Mouse (Mus musculus): ENCODE measurements around the gene Mtmr1. TPM values are rescaled to one million over a fixed set of nuclear protein-coding genes. Genes with fewer than 3 reads are reported as not detected.

The Mtmr1 gene
- polyA plus RNA-seq, 1 experiment from 2014 or later: 15.4 TPM

- no peak for ATAC-seq
- no peak overlapping the region for H3K27ac ChIP-seq (ENCODE audit: low read length)
- H3K27me3 ChIP-seq (ENCODE audit: control insufficient read depth, insufficient read depth, low read depth, low read length): no peaks in the 10 kb centered on the region
- no peaks in the 10 kb centered on the region for H3K9me3 ChIP-seq (replicated peaks; ENCODE audit: control insufficient read depth, low read length, poor library complexity, severe bottlenecking)
- H3K4me1 ChIP-seq (ENCODE audit: control insufficient read depth, insufficient read depth, low read length): no peaks in the 10 kb centered on the region
- WGBS: 83% methylated on average over 2 of the region's 2 CpGs
- no peak overlapping the region for H3K4me3 ChIP-seq (ENCODE audit: low read depth, low read length)
- no peak overlapping the region for H3K4me2 ChIP-seq (ENCODE audit: low read length)
- no peak overlapping the region for H3K9ac ChIP-seq (ENCODE audit: low read depth, low read length)
- H3K36me3 ChIP-seq (ENCODE audit: control insufficient read depth, insufficient read depth, low read length): no peaks in the 10 kb centered on the region
Observed at GRCm38 (mm10) chrX:71378435-71378834, 13.9 kb downstream of the Mtmr1 start.

- Histone ChIP-seq H3K4me1 (ENCODE audit: control insufficient read depth, insufficient read depth, low read length) (no peaks in the 10 kb centered on the region), H3K4me2 (ENCODE audit: low read length) (no peak overlapping the region), H3K36me3 (ENCODE audit: control insufficient read depth, insufficient read depth, low read length) (no peaks in the 10 kb centered on the region), H3K27me3 (ENCODE audit: control insufficient read depth, insufficient read depth, low read depth, low read length) (no peaks in the 10 kb centered on the region), H3K9ac (ENCODE audit: low read depth, low read length) (no peak overlapping the region), H3K9me3 (replicated peaks; ENCODE audit: control insufficient read depth, low read length, poor library complexity, severe bottlenecking) (no peaks in the 10 kb centered on the region), H3K4me3 (ENCODE audit: low read depth, low read length) (no peak overlapping the region), H3K27ac (ENCODE audit: low read length) (no peak overlapping the region)
- ATAC-seq: no peak
- WGBS: 38% methylated on average over 5 of the region's 5 CpGs
Observed at GRCm38 (mm10) chrX:71381571-71381970, 17.0 kb downstream of the Mtmr1 start.

GRCm38 (mm10) chrX:71396326-71396725, 31.8 kb downstream of the Mtmr1 start:
- Histone ChIP-seq H3K4me1 (ENCODE audit: control insufficient read depth, insufficient read depth, low read length) (no peaks in the 10 kb centered on the region), H3K9ac (ENCODE audit: low read depth, low read length) (no peak overlapping the region), H3K36me3 (ENCODE audit: control insufficient read depth, insufficient read depth, low read length) (no peaks in the 10 kb centered on the region), H3K4me3 (ENCODE audit: low read depth, low read length) (no peak overlapping the region), H3K9me3 (replicated peaks; ENCODE audit: control insufficient read depth, low read length, poor library complexity, severe bottlenecking) (no peaks in the 10 kb centered on the region), H3K4me2 (ENCODE audit: low read length) (no peak overlapping the region), H3K27me3 (ENCODE audit: control insufficient read depth, insufficient read depth, low read depth, low read length) (no peaks in the 10 kb centered on the region), H3K27ac (ENCODE audit: low read length) (no peak overlapping the region)
- no peak for ATAC-seq
- 74% methylated on average over 4 of the region's 4 CpGs for WGBS

GRCm38 (mm10) chrX:71406290-71406689, 41.7 kb downstream of the Mtmr1 start:
- Histone ChIP-seq H3K9ac (ENCODE audit: low read depth, low read length) (no peak overlapping the region), H3K4me2 (ENCODE audit: low read length) (no peak overlapping the region), H3K36me3 (ENCODE audit: control insufficient read depth, insufficient read depth, low read length) (0 out of 2 replicates have a peak, but pooled peaks cover 2% of the 10 kb centered on the region), H3K27ac (ENCODE audit: low read length) (no peak overlapping the region), H3K4me1 (ENCODE audit: control insufficient read depth, insufficient read depth, low read length) (no peaks in the 10 kb centered on the region), H3K9me3 (replicated peaks; ENCODE audit: control insufficient read depth, low read length, poor library complexity, severe bottlenecking) (no peaks in the 10 kb centered on the region), H3K27me3 (ENCODE audit: control insufficient read depth, insufficient read depth, low read depth, low read length) (no peaks in the 10 kb centered on the region), H3K4me3 (ENCODE audit: low read depth, low read length) (no peak overlapping the region)
- ATAC-seq: no peak

GRCm38 (mm10) chrX:71408386-71408785, 43.8 kb downstream of the Mtmr1 start:
- WGBS: 85% methylated on average over 1 of the region's 1 CpGs
- no peak overlapping the region for H3K4me3 ChIP-seq (ENCODE audit: low read depth, low read length)
- H3K9me3 ChIP-seq (replicated peaks; ENCODE audit: control insufficient read depth, low read length, poor library complexity, severe bottlenecking): no peaks in the 10 kb centered on the region

GRCm38 (mm10) chrX:71412776-71413175, 48.2 kb downstream of the Mtmr1 start:
- H3K4me3 ChIP-seq (ENCODE audit: low read depth, low read length): no peak overlapping the region
- no peak for ATAC-seq
- no peaks in the 10 kb centered on the region for H3K4me1 ChIP-seq (ENCODE audit: control insufficient read depth, insufficient read depth, low read length)
- no peaks in the 10 kb centered on the region for H3K27me3 ChIP-seq (ENCODE audit: control insufficient read depth, insufficient read depth, low read depth, low read length)
- H3K36me3 ChIP-seq (ENCODE audit: control insufficient read depth, insufficient read depth, low read length): peaks cover 4% of the 10 kb centered on the region; the same call in 1 of the 2 replicates
- 59% methylated on average over 3 of the region's 3 CpGs for WGBS
- H3K27ac ChIP-seq (ENCODE audit: low read length): no peak overlapping the region
- H3K9me3 ChIP-seq (replicated peaks; ENCODE audit: control insufficient read depth, low read length, poor library complexity, severe bottlenecking): no peaks in the 10 kb centered on the region
- no peak overlapping the region for H3K4me2 ChIP-seq (ENCODE audit: low read length)
- no peak overlapping the region for H3K9ac ChIP-seq (ENCODE audit: low read depth, low read length)

More at GRCm38 (mm10) chrX:71408386-71408785, 43.8 kb downstream of the Mtmr1 start:
- ATAC-seq: no peak
- Histone ChIP-seq H3K4me2 (ENCODE audit: low read length) (no peak overlapping the region), H3K9ac (ENCODE audit: low read depth, low read length) (no peak overlapping the region), H3K36me3 (ENCODE audit: control insufficient read depth, insufficient read depth, low read length) (no peaks in the 10 kb centered on the region), H3K4me1 (ENCODE audit: control insufficient read depth, insufficient read depth, low read length) (no peaks in the 10 kb centered on the region), H3K27ac (ENCODE audit: low read length) (no peak overlapping the region), H3K27me3 (ENCODE audit: control insufficient read depth, insufficient read depth, low read depth, low read length) (no peaks in the 10 kb centered on the region)

- peaks cover 4% of the 10 kb centered on the region; the same call in 1 of the 2 replicates for H3K36me3 ChIP-seq (ENCODE audit: control insufficient read depth, insufficient read depth, low read length)
- H3K4me1 ChIP-seq (ENCODE audit: control insufficient read depth, insufficient read depth, low read length): no peaks in the 10 kb centered on the region
- no peak for ATAC-seq
Observed at GRCm38 (mm10) chrX:71413616-71414015, 49.1 kb downstream of the Mtmr1 start.

GRCm38 (mm10) chrX:71424852-71425251, 60.3 kb downstream of the Mtmr1 start:
- WGBS: 78% methylated on average over 1 of the region's 1 CpGs
- Histone ChIP-seq H3K36me3 (ENCODE audit: control insufficient read depth, insufficient read depth, low read length) (no peaks in the 10 kb centered on the region), H3K9me3 (replicated peaks; ENCODE audit: control insufficient read depth, low read length, poor library complexity, severe bottlenecking) (no peaks in the 10 kb centered on the region), H3K9ac (ENCODE audit: low read depth, low read length) (no peak overlapping the region), H3K4me2 (ENCODE audit: low read length) (no peak overlapping the region), H3K27ac (ENCODE audit: low read length) (no peak overlapping the region), H3K27me3 (ENCODE audit: control insufficient read depth, insufficient read depth, low read depth, low read length) (no peaks in the 10 kb centered on the region), H3K4me1 (ENCODE audit: control insufficient read depth, insufficient read depth, low read length) (no peaks in the 10 kb centered on the region), H3K4me3 (ENCODE audit: low read depth, low read length) (no peak overlapping the region)
- no peak for ATAC-seq

More at GRCm38 (mm10) chrX:71413616-71414015, 49.1 kb downstream of the Mtmr1 start:
- Histone ChIP-seq H3K27ac (ENCODE audit: low read length) (no peak overlapping the region), H3K27me3 (ENCODE audit: control insufficient read depth, insufficient read depth, low read depth, low read length) (no peaks in the 10 kb centered on the region), H3K9me3 (replicated peaks; ENCODE audit: control insufficient read depth, low read length, poor library complexity, severe bottlenecking) (no peaks in the 10 kb centered on the region), H3K4me2 (ENCODE audit: low read length) (no peak overlapping the region), H3K4me3 (ENCODE audit: low read depth, low read length) (no peak overlapping the region), H3K9ac (ENCODE audit: low read depth, low read length) (no peak overlapping the region)
- WGBS: 81% methylated on average over 4 of the region's 4 CpGs

- no peak overlapping the region for H3K9ac ChIP-seq (ENCODE audit: low read depth, low read length)
- H3K27me3 ChIP-seq (ENCODE audit: control insufficient read depth, insufficient read depth, low read depth, low read length): no peaks in the 10 kb centered on the region
- no peaks in the 10 kb centered on the region for H3K36me3 ChIP-seq (ENCODE audit: control insufficient read depth, insufficient read depth, low read length)
- H3K4me1 ChIP-seq (ENCODE audit: control insufficient read depth, insufficient read depth, low read length): no peaks in the 10 kb centered on the region
- H3K27ac ChIP-seq (ENCODE audit: low read length): no peak overlapping the region
- H3K9me3 ChIP-seq (replicated peaks; ENCODE audit: control insufficient read depth, low read length, poor library complexity, severe bottlenecking): no peaks in the 10 kb centered on the region
- peak; percentile 88 for ATAC-seq
- WGBS: 47% methylated on average over 9 of the region's 9 CpGs
- no peak overlapping the region for H3K4me2 ChIP-seq (ENCODE audit: low read length)
- H3K4me3 ChIP-seq (ENCODE audit: low read depth, low read length): no peak overlapping the region
Observed at GRCm38 (mm10) chrX:71425746-71426519, 61.4 kb downstream of the Mtmr1 start.

Measured in midbrain, embryonic 16.5 days (tissue).